Mouse (Mus musculus): ENCODE results near the gene Anks1.

DNA sequence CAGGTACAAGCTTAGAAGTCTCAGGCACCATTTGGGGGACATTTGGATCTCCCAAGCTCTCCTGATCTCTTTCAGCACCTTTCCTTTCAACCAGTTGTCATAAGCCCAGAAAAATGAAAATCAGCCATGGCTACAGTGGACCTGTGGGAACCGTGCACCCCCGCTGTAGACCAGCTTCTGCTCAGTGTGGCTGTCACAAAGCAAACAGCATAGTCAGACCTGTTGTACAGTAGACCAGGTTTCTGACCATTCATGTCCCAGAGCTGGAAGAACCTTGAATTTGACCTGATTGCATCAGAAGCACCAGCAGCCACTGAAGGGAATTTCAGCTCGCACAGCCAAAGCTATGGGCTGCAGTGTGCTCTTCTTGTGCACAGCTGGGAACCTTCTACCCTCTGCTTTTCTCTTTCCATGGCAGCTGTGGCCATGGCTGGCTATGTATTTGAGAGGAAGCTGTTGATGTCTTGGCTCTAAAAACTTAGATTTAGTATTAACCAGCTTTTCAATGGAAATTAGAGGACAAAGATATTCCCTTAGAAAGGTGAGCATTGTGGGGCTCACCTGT is 71.4 kb downstream of the Anks1 start:
- no peak for TF ChIP-seq CTCF (IDR thresholded peaks at IDR 0.05; ENCODE audit: low read depth)
- no peak for TF ChIP-seq EP300 (optimal IDR thresholded peaks at IDR 0.05)
